Mouse (Mus musculus): ENCODE data around the gene Nup160.

Gene Nup160

GRCm38 (mm10) chr2:90745740-90746537, 68.9 kb downstream of the Nup160 start:
- no peak for DNase-seq

- DNase-seq, result peak; percentile 4
Measured at GRCm38 (mm10) chr2:90746538-90746865, 69.5 kb downstream of the Nup160 start.

- DNase-seq, result no peak
Measured at GRCm38 (mm10) chr2:90747131-90747530, 70.1 kb downstream of the Nup160 start.

GRCm38 (mm10) chr2:90749676-90750459, 72.9 kb downstream of the Nup160 start:
- DNase-seq, result no peak

- no peak for DNase-seq
Measured at GRCm38 (mm10) chr2:90753565-90753964, 76.5 kb downstream of the Nup160 start.

GRCm38 (mm10) chr2:90754188-90754587, 77.2 kb downstream of the Nup160 start:
- DNase-seq, result no peak

- no peak for DNase-seq
Measured at GRCm38 (mm10) chr2:90765123-90765522, 88.1 kb downstream of the Nup160 start.

- DNase-seq, result no peak
Measured at GRCm38 (mm10) chr2:90781323-90781722, 104.3 kb downstream of the Nup160 start.

- no peak for DNase-seq
Measured at GRCm38 (mm10) chr2:90781938-90782337, 104.9 kb downstream of the Nup160 start.

- peak; percentile 56 for DNase-seq
Measured at GRCm38 (mm10) chr2:90782458-90782857, 105.4 kb downstream of the Nup160 start, which contains the start of gene Agbl2. Gene Agbl2, plus strand, starts transcription at chr2:90782727.

- peak; percentile 47 for DNase-seq
Measured at GRCm38 (mm10) chr2:90782901-90783486, 106.0 kb downstream of the Nup160 start.
